Mouse (Mus musculus) frontal cortex, adult 2 months (tissue): ENCODE measurements at regions not wholly inside any gene's neighbourhood (a gene's known extent, or its start where the extent isn't known, plus 50 kb on each side); places are given as distances from the start of the nearest gene placed in this dataset.
A peak's percentile ranks its signal among the peaks of the same experiment; 100 is the strongest.

ENCODE experiments used
- DNase-seq, 2 experiments: peaks; one replicate each; pipeline ENCODE4 v3.0.0; 2022; ENCODE audit warnings: low spot score in 1 of 2; ENCODE audit errors: extremely low spot score in 1 of 2

DNA sequence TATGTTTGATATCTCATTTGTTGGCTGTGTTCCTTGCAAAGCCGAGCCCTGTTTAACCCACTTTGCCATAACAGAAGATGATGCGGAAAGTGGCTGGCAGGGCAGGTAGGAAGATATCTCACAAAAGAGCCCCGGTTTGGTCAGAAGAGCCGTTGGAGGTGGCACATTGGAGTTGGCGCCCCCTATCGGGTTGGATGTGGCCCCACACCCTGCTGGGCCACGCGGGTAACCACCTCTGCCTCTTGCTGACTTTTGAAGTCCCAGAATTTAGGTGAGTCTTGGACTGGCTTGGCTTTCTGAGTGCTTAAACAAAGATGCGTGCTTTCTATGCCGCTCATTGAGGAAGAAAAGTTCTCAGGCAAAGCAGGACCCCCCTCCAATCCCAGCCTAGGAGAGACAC lies 56.1 kb downstream of the Gm4791 start:
- no peak for DNase-seq

DNA sequence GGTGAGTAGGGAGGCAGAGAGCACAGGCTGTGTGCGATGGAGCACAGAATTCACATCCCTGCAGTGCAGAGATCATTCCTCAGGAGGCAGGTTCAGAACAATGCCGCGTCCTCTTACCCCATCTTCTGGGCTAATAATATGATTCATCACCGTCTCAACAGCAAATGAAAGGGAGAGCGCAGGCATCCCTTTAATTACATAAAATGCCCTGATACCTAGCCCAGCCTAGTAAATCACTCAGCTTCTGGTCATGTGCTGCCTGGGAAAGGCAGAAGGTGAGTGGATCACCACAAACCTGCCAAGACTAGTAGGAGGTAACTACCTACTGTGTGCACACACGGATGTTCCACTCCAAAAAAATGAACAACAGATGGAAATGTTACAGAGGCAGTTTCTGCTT lies 57.0 kb downstream of the Gm4791 start:
- DNase-seq, result no peak

DNA sequence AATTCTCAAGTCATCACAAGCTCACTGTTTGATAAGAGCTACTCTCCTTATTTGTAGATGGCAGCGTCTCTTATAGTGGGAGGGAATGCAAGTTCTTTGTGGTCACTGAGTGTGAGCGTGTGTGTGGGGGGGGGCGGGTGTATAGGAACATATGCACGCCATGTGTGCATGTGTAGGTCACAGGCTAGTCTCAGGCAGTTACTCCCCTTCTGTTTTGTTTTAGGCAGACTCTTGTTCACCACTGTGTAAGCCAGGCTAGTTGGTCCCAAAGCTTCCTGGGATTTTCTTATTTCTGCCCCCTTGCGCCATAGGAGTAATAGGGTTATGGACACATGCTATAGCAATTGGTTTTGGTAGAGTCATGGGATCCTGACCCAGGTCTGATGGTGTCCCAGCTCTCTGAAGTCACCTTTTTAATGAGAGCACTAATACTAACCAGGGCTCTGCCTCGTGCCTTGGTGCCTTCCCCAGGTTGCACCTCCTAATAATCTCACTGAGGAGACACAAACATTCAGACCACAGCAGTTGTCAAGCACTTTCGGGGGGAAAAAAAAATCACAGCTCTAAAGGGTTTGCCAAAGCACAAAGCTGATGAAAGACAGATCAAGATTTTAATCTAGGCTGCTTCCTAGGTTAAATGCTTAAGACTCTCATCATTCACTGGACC lies 60.9 kb downstream of the Gm4791 start:
- no peak for DNase-seq

GRCm38 (mm10) chr9:47060757-47061156 lies 62.2 kb downstream of the Gm4791 start:
- DNase-seq, result no peak

GRCm38 (mm10) chr9:47062516-47062915 lies 64.0 kb downstream of the Gm4791 start:
- no peak for DNase-seq

DNA sequence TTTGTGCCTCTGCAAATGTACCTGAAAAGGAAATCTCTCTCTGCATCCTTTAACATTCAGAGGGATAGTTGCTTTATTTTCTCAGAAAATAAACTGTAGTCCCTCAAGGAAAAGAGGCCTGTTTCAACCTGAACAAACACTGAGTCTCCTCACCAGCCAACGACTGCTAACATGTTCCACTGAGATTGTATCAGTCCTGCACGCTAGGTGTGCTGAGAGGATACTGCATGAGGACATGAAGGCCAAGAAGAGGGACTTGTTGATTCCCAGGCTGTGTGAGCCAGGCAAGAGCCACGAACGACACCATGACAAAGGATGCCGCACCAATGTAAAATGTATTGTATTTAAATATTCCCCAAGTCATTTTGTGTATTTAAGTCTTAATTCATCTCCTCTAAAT lies 65.2 kb downstream of the Gm4791 start:
- no peak for DNase-seq

GRCm38 (mm10) chr9:47064463-47065032 lies 66.0 kb downstream of the Gm4791 start:
- DNase-seq, result no peak

DNA sequence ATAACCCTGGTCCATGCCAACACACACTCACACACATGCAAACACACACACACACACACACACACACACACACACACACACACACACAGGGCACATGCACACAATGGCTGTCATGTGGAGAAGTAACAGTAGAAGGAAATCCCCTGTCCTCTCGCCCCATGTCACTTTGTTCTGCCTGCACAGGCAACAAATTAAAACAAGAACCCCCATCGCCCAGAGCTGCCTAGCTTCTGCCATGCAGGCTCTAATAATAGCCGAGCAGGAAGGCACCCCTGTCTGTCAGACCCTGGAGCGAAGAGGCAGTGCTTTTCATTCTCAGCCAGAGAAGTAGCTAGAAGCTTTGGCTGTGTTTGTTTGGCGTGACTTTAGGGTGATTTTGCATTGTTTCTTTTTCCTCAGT lies 70.9 kb downstream of the Gm4791 start:
- no peak for DNase-seq

- DNase-seq, result no peak
These were observed 72.4 kb downstream of the Gm4791 start for GRCm38 (mm10) chr9:47070958-47071357.

DNA sequence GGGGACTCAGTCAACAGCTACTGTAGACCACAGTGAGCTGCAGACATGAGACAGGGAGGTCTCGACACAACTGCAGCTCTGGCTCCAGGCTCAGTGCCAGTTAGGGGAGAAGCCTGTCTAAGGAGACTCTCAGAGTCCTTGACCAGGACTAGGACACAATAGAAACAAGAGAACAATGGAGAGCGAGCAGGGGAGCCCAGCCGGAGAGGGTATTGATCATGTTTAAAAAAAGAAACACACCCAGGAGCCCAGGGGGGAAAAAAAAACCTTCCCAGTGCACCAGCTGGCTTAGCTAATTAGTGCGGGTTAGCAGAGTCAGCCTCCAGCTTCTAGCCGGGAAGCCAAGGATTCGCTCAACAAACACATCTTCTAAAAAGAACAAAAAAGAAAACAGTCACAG lies 78.4 kb downstream of the Gm4791 start:
- no peak for DNase-seq

DNA sequence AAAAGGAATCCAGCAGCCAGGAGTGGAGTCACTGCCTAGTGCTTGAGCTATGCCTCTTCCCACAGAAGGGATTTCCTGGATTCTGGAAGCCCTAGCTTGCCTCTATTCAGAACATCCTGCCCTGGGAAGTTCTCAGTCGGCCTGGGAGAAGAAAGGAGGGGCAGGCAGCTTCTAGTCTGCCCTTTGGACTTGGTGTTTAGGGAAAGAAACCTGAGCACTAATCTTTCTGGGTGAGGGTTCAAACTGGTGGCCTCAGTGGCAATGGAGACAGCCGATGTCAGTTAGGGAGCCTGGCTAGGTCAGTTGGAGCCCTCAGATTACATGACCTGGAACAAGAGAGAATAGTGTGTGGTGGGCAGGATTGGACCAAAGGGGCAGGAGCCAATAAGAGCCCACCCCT lies 78.9 kb downstream of the Gm4791 start:
- DNase-seq, result no peak

DNA sequence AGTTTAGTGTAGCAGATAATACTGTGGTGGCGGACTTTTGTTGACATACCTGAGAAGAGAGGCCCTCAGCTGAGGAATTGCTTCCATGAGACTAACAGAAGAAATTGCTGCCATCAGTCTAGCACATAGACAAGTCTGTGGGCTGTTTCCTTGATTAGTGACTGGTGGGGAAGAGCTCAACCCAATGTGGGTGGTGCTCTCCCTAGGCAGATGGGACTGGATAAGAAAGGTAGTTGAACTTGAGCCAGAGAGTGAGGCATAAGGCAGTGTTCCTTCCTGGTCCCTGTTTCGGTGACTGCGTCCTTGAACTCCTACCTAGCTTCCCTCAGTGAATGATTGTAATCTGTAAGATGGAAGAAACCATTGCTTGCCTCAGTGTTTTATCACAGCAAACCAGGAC lies 79.4 kb downstream of the Gm4791 start:
- no peak for DNase-seq

DNA sequence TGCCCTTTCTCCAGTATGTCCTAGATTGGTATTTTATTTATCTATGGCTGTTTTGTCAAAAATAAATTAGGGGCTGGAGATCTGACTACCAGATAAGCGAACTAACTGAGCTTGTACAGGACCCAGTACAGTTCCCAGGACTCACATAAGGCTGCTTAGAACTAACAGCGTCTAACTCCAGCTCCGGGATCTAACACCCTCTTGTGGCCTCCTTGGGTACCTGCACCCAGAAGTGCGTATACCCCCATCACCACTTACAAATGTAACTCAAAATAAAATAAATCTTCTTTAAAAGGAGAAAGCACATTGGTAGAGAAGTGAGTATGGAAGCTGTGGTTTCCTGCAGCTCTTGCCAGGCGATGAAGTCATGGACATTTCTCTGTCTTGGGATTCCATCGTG lies 82.9 kb downstream of the Gm4791 start:
- no peak for DNase-seq

GRCm38 (mm10) chr9:47091796-47092195 lies 93.3 kb downstream of the Gm4791 start:
- no peak for DNase-seq

GRCm38 (mm10) chr9:47095656-47096055 lies 97.1 kb downstream of the Gm4791 start:
- DNase-seq, result peak; percentile 7 to 47

DNA sequence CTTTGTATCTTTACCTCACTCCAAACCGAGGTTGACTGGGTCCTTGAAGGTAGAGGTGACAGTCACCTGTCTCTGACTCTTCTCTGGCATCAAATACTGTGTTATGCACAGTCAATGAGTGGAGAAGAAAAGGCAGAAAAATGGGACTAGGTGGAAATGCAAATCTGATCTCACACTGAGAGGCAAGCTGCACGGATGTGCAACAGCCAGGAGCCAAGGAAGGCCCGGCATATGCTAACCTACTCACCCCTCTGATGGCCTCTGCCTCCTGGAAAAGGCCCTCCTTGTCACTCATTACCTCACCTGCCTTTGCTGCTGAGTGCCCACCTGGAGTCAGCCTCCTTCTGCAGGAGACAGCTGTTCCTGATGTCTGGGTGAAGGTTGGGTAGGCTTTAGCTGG lies 104.8 kb downstream of the Gm4791 start:
- DNase-seq, result no peak

DNA sequence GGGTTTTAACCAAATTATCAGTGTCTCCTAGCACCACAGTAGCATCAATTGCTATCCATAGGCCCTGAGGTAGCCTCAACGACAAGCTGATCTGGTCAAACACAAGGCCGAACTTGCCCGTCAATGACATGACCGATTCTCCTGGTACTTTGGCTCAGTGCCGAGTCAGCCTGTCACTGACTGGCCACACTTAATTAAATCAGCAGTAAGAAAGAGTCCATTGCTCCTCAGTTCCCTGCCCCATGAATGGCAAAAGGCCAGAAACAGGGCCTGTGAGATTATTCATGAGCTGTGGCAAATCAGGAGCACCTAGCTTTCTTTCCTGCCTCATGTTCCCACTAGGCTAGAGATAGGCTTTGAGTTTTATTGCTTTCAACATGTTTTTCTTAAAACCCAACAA lies 105.4 kb downstream of the Gm4791 start:
- DNase-seq, result no peak

GRCm38 (mm10) chr9:47108096-47108495 lies 109.6 kb downstream of the Gm4791 start:
- peak in 1 of 2 experiments; percentile 26 for DNase-seq

- no peak for DNase-seq
These were observed 120.7 kb downstream of the Gm4791 start for GRCm38 (mm10) chr9:47119253-47119652.

- DNase-seq, result no peak
These were observed 124.6 kb downstream of the Gm4791 start for GRCm38 (mm10) chr9:47123113-47123512.

GRCm38 (mm10) chr9:47125517-47125916 lies 127.0 kb downstream of the Gm4791 start:
- peak; percentile 8 to 57 for DNase-seq

DNA sequence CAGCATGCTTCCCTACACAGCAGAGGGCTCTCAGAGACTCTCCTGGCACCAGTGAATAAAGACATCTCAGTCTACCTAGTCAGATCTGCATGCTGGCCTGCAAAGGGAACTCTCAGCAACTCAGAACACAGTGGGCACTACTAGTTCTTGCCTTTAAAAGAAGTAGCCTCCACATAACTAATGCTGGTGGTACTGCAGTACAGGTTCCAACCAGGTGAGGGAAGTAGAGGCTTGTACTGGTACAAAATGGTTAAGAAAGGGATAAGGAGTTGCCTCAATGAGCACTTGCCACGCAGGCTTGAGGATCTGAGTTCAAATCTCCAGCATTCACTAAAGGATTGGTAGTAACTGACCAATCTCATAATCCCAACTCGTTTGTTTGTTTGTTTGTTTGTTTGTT lies 127.7 kb downstream of the Gm4791 start:
- peak in 1 of 2 experiments; percentile 16 for DNase-seq
